Mouse (Mus musculus) right cerebral cortex, postnatal 10 days (tissue): ENCODE measurements around the gene Fam71f1.
A peak's percentile ranks its signal among the peaks of the same experiment; 100 is the strongest.
"Not testable (repeated sequence)": the region's sequence is repeated elsewhere in the genome, so short reads cannot be mapped to it uniquely, and the experiment has no call there.

Source experiments
- DNase-seq, 2 experiments: peaks; one replicate each; pipeline ENCODE4 v3.0.0; 2021; ENCODE audit warnings: low spot score in 2 of 2

Gene Fam71f1

DNA sequence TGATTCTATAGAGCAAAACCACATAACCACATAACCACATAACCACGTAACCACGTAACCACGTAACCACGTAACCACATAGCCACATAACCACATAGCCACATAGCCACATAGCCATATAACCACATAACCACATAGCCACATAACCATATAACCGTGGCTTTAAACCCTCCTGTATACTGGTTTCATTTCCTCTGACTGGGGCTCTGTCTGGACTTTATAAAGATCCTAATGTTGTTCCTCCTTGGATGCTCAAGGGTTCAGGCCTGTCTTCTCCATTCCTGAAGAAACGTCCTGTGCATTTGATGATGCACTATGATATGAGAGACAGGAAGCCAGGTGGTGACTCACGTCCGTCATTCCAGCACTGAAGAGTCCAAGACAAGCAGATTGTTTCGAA is 8.0 kb downstream of the Fam71f1 start:
- DNase-seq, result no peak

DNA sequence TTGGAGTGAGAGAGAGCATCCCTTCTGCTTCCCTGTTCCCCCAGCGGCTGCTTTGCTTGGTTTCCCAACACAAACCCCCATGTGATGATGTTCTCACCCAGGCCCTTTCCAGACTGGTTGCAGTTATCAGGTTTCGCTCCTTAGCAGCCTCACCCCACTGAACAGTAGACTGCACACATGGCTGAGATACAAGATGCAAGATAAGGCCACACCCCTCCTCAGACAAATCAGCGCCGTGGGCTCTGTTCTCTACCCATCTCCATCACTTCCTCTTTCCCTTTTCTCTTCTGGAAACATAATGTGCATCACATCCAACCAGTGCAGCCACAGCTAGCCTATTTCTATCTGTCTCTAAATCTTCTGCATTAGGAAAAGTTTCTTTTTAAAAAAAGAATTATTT is 10.6 kb downstream of the Fam71f1 start:
- no peak for DNase-seq

DNA sequence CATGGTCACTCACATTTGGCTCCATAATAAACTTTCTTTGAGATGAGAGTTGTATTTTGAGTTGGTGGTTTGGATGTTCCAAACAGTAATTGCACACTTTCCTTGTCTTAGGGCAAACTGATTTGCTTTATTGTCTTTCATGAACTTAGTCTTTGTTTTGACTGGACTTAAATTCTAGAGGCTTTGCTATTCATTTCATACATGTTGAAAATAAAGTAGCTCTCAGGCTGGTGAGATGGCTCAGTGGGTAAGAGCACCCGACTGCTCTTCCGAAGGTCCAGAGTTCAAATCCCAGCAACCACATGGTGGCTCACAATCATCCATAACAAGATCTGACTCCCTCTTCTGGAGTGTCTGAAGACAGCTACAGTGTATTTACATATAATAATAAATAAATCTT is 27.6 kb downstream of the Fam71f1 start:
- DNase-seq, result not testable (repeated sequence)

DNA sequence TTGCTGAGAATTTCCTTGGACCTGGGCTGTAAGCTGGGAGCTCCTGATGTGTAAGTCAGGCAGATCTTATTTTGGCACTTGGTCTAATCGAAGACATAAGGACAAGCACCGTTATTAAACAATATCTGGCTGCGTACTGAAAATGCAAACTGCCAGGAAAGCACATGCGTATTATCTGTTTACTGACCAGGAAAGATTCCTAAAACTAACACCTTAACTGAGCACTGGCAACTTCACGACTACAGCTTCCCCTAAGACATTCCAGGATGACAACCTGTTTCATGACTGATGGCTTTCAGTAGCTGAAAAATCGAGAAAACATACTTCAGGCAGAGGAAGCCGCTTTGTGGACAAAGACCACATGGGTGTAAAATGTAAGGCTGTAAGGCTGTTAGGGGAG is 28.2 kb downstream of the Fam71f1 start:
- DNase-seq, result no peak

DNA sequence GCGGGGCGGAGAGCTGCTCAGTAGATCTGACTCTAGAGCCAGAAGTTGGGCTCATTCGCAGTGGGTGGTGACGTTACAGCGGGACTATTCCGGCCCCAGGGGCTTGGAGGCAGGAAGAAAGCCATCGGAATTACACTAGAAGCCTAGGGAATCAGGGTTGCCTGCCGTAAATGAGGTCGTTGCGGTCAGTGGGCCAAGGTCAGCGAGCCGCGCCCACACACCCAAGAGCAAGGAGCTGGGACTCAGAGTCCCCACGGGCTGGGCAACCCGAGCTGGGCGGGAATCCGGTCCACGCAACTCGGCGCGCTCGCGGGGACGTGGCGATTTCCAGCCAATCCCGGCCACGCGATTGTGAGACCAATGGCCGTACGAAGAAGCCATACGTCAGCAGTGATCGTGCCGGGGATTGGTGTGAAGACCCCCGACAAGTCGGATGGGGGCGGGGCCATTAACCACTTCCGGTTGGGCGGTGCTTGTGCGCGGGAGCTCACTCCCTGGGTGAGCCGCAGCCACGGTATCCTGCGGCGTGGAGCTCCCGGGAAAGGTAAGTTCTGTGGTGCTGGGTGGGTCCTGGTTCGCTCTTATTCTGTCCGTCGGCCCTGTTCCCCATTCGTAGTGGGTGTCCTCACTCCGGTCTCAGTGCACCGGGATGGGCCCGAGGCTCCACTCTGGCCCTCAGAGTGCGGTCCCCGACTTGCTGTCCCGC is 28.9 kb downstream of the Fam71f1 start, which contains the start of gene Calu:
Gene Calu, plus strand, starts transcription at position 405 of the 706 bp plus-strand sequence.
- DNase-seq, result peak; percentile 100

DNA sequence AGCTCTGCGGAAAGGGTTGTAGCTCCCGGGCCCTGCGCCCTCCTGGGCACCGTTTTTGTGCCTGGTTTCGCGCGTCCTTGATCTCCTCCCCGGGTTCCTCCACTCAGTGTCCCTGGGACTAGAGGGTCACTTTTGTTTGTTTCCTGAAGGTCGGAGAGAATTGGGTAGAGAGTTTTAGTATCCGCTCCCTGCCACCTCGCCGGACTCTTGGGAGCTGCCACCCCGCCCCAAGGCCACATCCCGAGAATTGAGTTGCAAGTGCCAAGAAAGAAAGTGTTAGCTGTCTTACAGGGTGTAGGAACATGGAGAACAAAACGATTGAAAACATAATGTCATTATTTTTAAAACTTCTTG is 29.4 kb downstream of the Fam71f1 start:
- DNase-seq, result no peak

DNA sequence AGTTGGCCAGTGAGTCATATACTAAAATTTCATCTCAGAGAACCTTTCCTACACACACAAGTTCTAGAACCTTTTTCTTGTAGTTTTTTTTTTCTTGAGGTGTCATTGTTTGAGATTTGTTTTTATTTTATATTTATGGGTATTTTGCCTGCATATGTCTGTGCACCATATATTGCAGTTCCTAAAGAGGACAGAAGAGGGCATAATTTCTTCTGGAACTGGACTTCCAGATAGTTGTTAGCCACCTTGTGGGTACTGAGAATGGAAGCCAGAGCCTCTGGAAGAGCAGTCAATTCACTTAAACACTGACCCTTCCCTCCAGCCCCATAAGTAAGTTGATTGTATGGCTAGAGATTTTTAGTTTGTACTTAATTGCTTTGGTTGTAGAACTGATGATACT is 32.7 kb downstream of the Fam71f1 start:
- DNase-seq, result no peak

DNA sequence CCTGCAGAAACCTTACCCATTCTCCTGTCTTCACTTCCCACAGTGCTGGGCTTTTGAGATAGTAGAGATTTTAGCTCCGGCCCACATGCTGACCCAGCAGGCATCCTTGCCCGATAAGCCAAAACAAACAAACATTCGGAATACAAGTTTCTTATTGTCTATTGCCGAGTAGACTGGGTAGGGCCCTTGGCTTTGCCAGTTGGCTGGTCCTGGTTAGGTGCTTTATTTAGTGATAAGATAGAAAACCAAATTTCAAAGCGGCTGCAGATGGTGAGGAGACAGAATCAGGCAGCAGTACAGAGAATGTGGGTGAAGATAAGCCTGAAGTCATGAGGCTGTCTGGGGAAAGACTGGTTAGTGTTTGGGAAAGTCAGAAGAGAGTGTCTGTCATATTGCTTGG is 33.9 kb downstream of the Fam71f1 start:
- DNase-seq, result no peak

DNA sequence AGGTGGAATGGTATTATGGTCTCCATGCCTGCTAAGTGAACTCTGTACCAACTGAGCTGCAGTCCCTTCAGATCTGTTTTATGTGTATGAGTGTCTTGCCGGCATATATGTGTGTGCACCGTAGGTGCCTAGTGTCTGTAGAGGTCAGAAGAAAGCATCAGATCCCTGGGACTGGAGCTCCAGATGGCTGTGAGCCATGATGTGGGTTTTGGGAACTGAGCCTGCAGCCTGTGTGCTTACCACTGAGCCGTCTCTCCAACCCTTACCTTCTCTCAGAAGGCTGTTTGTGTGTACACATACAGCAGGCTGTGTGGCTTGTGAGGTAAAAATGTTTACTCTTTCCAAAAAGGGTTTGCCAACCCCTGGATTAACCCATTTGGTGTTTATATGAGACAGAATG is 40.4 kb downstream of the Fam71f1 start:
- DNase-seq, result no peak

DNA sequence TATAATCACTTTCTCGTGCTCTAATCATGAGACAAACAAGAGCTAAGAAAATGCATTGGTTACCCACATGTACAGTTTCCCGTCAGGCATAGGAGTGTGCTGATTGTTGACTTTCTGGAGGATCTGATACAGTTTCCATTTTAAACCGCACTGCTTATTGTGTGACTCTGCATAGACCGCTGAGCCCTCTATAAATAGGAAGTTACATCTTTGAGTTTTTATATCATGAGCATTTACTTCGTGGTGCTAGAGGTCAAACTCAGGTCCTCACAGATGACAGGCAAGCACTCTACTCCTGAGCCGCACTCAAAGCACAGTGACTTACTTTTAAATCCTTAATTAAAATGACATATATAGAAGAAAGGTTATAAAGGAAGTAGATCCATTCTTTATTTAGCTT is 41.3 kb downstream of the Fam71f1 start:
- DNase-seq, result no peak

DNA sequence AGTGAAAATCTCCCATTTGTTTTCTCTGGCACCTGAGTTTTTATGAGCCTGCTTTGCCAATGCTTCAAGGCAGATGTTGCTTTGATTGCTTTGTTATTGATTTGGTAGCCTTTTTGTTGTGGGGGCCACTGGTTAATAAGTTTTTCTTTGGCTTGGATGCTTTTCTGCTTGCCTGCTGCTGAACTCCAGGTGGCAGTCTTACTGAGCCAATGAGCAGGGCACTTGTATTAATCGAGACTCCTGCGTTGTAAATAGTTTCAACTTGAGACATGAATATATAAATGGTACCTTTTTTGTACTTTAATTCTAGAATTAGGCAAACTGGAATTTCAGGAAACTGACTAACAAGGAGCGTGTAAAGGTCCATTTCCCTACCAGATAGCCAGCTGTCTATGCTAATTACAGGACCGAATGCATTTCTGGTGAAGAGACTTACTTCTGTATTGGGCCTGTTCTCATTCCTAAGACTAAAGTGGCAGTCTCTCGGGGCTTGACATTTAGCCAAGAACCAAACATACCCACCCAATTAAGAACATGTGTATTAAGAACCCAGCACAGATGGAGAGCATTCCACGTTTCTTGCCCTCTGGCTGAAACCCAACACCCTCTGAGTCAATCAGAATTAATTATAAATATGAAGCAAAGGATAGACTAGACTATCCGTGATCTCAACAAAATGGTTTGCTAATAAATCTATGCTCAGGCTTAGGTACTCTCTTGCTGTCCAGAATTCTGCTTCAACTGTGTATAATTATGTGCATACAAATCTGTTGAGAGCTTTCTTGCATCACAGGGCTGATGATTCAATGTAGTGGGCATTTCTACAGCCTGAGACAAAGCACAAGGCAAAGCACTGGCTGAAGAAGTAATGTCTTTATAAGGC is 43.5 kb downstream of the Fam71f1 start:
- no peak for DNase-seq

DNA sequence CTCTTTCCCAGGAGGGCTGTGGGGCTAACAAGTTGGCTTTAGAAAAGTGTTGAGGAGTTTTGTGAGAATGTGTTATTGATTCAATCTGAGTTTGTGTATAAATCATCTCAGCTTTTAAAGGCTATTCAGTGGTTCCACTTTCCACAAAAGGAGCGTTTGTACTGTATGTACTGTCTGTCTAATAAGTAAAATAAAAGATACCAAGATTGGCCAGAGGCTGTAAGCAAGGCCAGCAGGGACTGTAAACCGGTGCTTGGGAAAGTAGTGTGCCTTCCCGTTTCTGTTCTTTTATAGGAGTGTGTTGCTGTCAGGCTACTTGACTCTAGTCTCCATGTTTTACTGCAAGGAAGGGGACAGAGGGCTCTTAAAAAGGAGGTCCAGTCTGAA is 44.2 kb downstream of the Fam71f1 start:
- DNase-seq, result no peak

DNA sequence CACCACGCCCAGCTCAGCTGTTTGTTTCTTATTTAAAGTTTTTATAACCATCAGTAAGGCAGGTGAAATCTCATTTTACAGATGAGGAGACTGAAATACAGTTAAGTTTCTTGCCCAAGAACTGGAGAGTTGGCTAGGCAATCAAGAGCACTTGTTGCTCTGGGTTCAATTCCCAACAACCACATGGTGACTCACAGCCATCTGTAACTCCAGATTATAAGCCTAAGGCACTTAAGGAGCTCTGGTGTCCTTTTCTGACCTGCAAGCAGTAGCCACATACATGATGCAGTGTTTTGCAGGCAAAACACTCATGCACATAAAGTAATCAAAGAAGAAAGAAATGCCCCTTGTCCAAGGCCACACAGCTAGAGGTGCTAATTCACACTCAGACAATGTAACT is 46.3 kb downstream of the Fam71f1 start:
- DNase-seq, result no peak

DNA sequence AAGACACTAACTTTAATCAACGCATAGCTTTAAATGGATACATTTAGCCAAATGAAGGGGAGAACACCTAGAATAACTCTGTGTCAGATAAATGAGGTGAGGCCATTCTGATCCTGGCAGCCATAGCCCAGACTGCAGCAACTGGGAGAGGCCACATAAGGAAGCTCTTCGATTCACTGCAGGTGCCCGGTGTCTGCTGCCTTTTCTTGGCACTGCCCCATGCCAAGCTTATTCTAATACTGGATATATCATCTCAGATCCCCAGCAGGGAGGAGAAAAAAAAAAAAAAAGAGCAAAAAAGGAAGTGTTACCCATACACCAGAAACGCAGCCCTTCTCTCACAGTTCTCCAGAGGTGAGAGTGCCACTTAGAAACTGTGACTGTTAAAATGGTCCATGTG is 58.4 kb downstream of the Fam71f1 start:
- no peak for DNase-seq

DNA sequence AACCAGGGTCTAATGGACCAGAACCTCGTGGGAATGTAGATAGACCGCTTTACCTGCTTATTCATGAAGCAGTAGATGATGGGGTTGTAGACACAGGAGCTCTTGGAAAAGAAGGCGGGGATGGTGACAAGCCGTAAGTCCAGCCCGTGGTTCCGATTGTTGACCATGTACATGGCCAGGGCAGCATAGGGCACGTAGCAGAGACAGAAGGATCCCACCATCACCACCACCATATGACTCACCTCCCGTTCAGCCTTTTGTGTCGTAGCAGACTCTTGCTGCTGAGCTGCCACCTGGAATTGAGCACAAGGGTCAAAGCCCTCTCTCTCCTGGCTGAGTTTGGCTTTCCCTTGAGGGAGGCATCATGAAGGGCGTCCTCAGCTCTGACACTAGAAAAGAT is 59.7 kb downstream of the Fam71f1 start:
- no peak for DNase-seq

DNA sequence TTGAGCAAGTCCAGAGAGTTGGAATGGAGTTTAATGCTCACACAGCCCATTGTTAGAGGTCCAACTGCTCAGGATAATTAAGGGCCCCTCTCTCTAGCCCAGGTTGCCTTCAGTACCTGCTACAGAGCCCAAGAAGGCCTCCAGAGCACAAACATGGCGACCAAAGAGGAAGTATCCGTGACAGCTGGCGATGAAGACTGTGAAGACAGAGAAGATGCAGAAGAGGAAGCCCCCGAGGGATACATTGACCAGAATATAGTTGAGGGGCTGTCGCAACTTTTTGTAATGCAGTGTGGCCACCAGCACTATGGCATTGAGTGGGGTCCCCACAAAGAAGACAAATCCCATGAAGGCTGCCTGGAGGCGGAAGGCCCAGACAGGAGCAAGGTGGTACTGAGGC is 61.0 kb downstream of the Fam71f1 start:
- no peak for DNase-seq

DNA sequence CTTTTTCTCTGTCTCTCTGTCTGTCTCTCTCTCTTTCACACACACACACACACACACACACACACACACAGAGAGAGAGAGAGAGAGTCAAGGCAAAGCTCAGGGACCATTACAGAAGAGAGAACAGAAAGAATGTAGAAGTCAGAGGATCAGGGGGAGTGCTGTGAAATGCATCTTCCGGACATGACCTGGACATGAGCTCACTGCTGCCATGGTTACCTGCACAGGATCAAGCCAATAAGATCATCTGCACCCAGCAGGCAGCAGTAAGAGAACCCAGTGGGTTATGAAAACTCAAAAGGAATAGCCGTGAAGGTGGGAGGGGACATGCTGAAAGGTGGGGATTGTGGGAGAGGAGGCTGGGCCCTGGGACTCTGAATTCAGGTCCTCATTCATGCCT is 63.5 kb downstream of the Fam71f1 start:
- DNase-seq, result no peak
